Mouse (Mus musculus) heart, postnatal 10 days (tissue): ENCODE data around the gene Irgq. TPM values are rescaled to one million over a fixed set of nuclear protein-coding genes. Genes with fewer than 3 reads are reported as not detected.
"Not testable (repeated sequence)": the region's sequence is repeated elsewhere in the genome, so short reads cannot be mapped to it uniquely, and the experiment has no call there.

Source experiments
- DNase-seq, 2 experiments: peaks; one replicate each; pipeline ENCODE4 v3.0.0; 2021
- intact Hi-C: fragments of 180-260 bp; cut with DNase I; formaldehyde crosslinking; loops from one replicate; pipeline ENCODE4 v1.15.1; 2025
- total RNA-seq, 2 experiments: library from RNA; stranded (reverse); gene quantifications; 2 replicates each; pipeline ENCODE4 v1.2.3; 2021

Gene Irgq
- 10 to 100 TPM; 18.3 to 20.1 TPM for total RNA-seq

DNA sequence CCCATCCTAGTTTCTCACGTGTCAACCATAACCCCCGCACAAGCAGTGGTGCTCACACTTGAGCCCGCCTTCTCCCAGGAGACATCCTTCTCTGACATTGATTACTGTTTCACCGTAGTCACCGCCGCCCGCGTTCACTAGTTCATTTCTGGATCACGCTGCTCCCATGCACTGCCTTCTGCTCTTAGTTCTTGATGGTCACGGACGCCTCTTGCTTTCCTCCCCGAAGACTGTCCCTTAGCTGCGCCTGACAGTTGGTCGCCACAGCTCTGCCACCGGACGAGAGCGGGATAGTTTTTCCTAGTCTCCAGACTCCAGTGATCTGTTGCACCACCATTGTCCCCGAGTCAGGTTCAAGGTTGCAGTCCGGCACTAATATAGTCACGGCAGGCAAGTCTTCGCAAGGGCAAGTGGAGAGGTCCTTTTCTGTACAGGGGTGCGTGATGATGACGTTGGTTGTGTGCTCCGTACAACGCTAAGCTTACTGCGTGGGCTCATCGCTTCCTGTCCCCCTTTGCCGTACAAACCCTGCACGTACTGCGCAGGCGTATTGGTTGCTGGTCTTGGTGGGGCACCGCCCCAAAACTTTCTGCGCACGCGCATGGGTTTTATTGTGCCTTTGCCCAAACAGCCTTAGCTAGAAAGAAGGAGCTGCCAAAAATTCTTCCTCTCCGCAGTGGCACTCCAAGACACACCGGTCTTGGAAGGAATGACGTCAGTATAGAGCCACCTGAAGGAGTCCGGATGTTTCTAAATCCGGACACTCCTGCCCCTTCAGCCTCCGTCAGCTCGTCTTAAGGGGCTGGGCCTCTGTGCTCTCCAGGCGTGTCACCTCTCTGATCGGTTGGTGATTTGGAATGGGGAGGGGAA is at the start of gene Irgq:
Gene Irgq, plus strand, starts transcription at position 628 of the 870 bp plus-strand sequence.
- intact Hi-C loops, result loop anchor here (2.0 to 5.0 kb wide), 2 partner anchors 23 to 132 kb away; partner anchors contain the start of gene Zfp428
- DNase-seq, result peak; percentile 99

DNA sequence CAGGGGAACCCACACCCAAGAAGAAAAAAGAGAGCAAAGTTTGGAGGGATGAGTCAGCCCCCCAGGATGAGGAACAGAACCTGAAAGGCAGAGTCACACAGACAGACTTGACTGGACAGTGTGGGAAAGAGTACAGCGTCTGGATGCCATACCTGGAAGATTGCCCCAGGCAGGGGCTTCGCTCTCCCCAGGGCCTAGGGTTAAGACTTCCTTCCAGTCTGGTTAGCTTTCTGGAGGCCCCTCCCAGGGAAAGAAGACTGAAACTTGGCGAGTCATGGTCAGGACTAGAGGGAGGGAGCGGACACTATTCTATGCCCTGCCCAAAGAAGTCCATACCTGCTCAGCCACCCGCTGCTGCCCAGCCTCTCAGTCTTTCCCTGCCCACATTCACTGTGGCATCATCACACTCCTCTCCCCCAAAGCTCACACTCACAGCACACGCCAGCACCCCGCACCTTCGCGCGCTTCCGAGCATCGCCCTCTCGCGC is 49.5 kb upstream of the Irgq start:
- no peak for DNase-seq
- intact Hi-C loops, result no loop called here

DNA sequence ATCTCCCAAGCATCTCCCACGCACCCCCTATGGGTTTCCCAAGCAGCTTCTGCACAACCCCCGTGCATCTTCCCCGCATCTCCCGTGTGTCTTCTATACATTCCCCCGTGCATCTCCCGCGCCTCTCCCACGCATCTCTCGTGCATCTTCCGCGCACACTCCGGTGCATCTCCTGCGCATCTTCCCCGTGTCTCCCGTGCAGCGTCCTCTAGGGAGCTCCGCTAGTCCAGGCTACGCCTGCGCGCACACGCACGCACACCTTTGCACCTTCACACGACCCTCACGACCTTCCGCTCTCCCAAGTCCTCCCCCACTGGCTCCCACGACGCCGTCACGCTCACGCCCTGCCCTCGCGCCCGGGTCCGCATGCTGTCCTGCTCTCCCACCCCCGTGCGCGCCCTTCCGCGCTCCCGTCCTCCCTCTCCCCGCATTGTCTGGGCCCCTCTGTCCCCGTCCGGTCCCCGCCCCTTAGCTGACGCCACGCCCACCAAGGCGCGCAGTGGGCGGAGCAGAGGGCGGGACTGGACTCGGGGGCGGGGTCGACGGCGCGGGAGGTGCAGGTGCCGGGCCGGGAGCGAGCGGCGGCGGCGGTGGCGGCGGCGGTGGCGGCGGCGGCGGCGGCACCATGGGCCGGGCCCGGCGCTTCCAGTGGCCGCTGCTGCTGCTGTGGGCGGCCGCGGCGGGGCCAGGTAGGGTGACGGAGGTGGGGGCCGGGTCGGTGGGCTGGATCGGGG is 48.8 kb upstream of the Irgq start, which contains the start of gene Cadm4:
Gene Cadm4, plus strand, starts transcription at position 550 of the 734 bp plus-strand sequence.
- DNase-seq, result peak; percentile 84 to 87
- intact Hi-C loops, result no loop called here

DNA sequence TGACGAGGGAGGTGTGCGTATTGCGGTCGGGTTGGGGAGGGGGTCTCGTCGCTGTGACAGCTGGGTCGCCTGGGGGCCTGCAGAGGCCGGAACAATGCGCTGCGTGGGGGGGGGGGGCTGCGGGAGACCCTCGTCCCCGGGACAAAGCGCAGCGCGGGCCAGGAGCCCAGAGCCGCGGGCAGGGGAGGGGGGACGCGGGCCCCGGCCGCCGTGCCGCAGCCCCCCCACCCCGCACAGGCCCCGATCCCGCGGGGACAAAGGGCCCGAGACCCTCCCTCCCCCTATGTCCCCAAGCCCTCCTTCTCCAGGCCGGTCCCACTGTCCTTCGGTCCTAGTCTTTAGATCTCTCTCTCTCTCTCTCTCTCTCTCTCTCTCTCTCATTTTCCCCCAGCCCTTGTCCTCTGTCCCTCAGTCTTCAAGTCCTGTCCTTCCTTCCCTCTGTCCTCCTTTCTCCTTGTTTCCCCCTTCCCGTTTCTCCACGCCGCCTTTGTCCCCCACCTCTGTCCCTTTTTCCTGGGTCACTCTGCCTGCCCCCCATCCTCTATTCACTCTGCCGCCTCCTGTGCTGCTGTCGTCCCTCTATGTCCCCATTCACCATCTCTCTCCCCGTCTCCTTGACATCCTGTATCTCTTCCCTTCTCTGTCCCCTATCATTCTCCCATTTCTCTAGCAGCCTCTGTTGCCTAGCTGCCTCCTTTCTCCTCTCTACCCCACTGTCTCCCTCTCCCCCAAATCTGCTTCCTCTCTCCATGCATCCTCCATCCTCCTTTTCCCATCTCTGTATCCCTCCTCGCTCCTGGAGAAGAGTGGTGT is 48.1 kb upstream of the Irgq start:
- no peak for DNase-seq
- intact Hi-C loops, result no loop called here

DNA sequence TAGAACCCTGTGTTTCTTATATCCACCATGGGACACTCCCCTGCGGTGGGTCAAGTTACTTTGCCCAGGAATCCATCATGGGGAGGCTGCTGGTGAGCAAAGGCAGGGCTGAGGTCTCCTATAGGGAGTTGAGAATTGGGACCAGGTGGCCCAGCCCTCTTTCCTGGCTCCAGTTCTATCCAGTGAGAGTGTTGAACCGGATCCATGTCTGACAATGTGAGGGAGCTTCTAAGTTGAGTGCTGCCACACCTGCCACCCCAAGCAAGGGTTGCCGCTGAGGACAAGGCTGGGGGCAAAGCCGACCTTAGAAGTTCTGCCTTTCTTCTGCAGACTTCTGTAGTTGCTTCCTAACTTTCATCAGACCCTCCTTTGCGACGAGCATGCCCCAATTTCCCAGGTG is 47.2 kb upstream of the Irgq start:
- intact Hi-C loops, DNase-seq: not testable (repeated sequence)

DNA sequence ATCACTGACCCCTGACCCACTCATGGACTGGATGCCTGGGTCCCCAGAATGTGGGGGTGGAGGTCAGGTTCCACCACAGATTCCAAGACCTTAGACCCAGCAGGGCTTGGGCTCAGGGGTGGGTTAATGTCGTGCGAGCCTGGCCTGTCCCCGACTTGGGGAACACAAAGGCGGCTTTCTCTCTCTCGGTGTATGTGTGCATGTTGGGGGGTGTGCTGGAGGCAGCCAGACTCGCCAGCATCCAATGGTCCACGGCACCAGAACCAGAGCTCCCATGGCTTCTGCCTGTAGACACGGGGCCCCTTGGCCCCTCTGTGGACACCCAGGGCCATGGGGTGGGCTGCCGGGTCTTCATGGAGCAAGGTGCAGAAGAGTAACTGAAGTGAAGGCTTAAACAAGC is 45.0 kb upstream of the Irgq start:
- DNase-seq, result no peak
- intact Hi-C loops, result no loop called here

DNA sequence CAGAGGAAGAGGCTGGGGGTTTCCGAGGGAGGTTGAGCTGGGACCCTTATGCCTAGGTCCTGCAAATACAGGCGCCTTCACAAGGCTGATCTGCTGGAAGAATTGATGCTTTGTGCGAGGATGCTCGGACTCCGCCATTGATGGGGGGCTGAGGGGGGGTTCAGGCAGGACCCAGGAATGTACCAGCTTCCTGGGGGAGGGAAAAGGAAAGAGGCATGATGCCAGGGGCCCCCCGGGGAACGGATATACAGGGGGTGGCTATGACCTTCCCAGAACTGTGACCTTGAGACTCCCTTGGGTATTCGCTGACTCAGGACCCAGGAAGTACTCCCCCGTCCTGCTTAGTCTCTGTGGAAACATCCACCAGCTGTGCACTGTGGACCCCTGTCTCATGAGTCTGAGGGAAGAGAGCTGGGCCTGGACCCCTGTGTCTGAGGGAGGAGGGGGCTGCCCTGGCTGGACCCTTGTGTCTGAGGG is 43.8 kb upstream of the Irgq start:
- intact Hi-C loops, result loop anchor here (2.0 kb wide), 1 partner anchor 20 kb away; the partner anchor contains the start of gene Zfp428
- DNase-seq, result no peak

DNA sequence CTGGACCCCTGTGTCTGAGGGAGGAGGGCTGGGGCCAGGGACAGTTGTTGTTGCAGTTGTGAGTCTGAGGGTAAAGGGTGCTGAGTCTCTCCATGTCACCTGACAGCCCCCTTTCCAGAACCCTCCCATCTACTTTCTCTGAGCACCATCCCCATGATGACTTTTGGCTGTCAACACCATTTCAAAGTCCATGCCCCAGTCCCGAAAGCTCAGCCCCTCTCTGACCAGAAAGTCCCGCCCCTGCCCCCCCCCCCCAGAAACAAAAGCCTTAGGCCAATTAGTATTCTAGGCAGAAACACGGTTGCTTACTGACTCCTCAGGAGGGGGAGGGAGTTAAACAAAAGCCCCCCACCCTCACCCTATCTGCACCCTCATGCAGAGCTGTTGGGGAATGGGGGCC is 43.1 kb upstream of the Irgq start:
- intact Hi-C loops, result loop anchor here (2.0 kb wide), 1 partner anchor 19 kb away; the partner anchor contains the start of gene Zfp428
- no peak for DNase-seq

DNA sequence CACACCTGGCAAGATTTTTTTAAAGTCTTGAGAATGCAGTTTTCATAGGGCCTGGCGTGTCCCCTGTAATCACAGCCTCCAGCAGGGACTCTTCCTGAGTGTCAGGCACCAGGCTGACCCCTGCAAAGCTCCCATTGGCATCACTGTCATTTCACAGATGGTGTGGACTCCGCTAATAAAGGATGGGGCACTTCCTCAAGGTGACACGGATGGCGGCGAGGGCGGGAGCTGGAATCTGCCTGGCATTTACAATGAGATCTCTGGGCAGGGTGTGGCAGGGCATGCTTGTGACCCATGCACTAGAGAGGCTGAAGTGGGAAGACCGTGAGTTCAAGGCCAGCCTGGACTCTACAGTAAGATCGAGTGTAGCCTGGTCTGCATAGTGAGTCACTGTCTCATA is 42.2 kb upstream of the Irgq start:
- DNase-seq, result no peak
- intact Hi-C loops, result no loop called here

DNA sequence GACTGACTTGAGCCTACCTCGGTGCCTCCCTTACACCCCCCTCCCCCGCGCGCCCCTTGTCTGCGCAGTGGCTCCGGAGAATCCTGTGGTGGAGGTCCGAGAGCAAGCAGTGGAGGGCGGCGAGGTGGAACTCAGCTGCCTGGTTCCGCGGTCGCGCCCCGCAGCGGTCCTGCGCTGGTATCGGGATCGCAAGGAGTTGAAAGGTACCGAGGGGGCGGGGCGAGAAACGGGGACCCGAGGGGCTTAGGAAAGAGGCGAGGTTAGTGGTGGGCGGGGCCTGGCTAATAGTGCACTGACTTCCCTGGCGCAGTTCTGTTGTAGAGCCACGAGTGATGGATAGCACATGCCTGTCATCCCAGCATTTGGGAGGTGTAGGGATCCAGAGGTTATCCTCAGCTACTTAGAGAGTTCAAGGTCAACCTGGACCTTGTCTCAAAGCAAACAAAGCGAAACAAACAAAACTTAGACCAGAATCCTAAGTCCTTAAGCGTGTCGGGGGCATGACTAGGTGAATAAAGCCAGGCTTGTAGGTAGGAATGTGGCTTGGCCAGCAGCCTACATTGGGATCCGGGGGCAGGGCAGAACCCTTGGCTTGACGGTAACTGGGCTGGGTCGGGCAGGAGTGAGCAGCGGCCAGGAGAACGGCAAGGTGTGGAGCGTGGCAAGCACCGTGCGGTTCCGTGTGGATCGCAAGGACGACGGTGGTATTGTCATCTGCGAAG is 30.5 kb upstream of the Irgq start:
- intact Hi-C loops, result no loop called here
- DNase-seq, result no peak

DNA sequence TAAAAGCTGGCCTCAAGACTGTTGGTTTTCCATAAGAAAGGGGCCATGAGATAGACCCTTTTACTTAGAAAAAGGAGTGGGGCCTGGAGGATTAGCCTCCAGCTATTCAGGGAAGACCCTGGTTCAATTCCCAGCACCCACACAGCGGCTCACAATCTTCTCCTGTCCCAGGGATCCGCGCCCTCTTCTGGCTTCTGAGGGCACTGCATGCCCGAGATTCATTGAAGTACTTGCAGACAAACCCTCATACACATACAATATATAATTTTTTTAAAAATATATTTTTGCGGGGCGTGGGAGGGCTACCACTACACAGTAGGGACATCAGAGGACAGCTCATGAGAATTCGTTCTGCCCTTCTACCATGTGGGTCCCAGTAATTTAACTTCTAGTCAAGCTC is 29.6 kb upstream of the Irgq start:
- DNase-seq, result peak in 1 of 2 experiments; percentile 43
- intact Hi-C loops, result no loop called here

DNA sequence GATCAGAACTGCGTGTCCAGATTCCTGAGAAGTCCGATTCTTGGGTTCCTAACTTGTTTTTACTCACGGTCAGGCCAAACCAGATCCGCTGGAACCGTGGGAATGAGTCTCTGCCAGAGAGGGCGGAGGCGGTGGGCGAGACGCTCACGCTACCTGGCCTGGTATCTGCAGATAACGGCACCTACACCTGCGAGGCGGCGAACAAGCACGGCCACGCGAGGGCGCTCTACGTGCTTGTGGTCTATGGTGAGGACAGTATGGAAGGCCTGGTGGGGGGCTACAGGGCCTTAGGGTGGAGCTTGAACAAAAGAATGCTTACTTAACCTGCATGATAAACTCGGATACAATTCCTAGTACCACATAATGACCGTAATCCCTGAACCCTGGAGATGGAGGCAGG is 29.0 kb upstream of the Irgq start:
- intact Hi-C loops, result no loop called here
- peak in 1 of 2 experiments; percentile 32 for DNase-seq

DNA sequence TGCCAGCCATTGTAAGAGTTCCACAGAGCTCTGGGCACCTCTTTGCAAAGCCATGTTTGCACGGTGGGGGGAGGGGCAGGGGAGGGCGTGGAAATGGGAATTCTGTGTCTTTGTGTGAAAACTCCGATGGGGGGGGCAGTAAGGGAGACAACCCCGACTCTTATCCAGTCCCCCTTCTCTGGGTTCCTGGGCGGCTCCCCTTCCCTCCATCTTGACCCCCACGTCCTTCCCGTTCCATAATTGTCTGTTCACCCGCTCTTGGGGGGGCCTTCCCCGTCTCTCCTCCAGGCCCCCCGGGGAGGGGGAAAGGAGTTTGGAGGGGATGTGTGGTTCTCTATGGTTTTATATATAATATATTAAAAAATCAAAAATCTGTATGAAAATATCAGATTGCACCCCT is 26.5 kb upstream of the Irgq start:
- intact Hi-C loops, result no loop called here
- no peak for DNase-seq

DNA sequence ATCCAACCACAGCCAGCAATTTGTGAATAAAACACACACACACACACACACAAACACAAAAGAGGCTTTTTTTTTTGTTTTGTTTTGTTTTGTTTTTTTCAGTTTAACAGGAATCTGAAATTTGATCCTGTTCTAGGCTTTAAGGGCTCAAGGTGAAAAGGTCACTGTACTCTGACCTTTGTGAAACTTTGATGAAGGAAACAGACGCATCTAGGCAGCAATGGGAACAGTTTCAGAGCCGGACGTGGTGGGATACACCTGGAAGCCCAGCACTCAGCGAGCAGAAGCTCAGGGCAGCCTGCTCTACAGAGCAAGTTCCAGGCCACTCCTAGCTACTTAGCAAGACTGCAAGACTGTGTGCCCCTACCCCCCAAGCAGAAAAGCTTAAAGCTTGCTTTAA is 25.6 kb upstream of the Irgq start:
- DNase-seq, result no peak
- intact Hi-C loops, result no loop called here

DNA sequence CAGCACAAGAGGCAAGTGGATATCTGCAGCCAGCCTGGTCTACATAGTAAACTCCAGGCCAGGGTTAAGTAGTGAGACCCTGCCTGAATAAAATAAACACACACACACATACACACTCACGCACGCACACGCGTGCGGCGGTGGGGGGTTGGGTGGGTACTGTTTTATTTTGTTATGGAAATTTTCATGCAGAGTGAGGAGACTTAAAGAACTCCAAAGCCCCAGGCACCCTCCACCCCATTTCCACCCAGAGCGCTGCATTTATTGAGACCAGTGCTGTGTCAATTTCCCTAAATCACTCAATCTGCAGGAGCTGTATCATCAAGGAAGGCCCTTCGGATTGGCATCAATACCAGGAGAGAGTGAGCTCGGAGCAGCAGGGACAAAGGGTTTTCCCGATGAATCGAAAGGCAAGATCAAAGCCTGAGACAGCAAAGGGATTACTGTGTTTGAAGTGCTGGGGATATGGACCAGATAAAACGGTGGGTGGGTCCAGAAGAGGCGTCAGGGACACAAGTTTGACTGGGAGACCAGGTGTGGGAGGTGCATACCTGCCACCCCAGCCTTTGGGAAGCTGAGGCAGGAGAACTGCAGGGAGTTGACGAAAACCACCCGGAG is 24.9 kb upstream of the Irgq start:
- DNase-seq, result no peak
- intact Hi-C loops, result loop anchor here (2.0 kb wide), 2 partner anchors 19 to 25 kb away; partner anchors contain the start of gene Irgq

DNA sequence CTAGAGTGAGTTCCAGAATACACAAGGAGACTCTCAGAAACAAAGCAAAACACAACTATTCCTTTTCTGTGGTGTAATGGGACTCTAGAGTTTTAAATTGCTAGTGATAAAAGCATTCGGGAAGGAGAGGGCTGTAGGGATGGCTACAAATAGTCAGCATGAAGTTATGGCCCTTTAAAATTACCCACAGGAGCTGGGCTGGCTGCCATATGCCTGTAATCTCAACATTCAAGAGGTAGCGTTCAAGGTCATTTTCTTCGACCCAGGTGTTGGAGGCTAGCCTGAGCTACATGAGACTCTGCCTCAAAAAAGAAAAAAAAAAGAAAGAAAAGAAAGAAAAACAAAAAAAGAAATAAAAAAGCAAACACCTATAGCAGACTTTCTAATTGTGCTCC is 24.4 kb upstream of the Irgq start:
- peak; percentile 52 to 63 for DNase-seq
- intact Hi-C loops, result loop anchor here (2.0 kb wide), 2 partner anchors 19 to 25 kb away; partner anchors contain the start of gene Irgq

DNA sequence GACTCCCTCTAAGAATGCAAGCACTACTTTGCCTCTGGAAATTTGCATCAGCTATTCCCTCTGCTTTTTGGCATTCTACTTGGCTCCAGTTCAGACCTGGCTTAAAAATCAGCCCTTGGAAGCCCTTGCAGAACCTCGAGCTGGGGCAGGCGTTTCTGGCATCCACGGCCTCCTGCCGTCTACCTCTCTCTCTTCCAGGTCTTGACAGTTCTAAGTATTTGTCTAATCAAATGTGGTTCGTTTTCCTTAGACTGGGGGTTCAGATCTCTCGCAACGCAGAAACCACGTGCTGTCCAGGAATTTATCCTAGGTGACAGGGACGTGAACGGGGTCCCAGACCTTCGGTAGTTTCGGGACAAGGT is 24.0 kb upstream of the Irgq start:
- intact Hi-C loops, result loop anchor here (2.0 kb wide), 2 partner anchors 20 to 24 kb away; partner anchors contain the start of gene Irgq
- peak; percentile 77 to 84 for DNase-seq

DNA sequence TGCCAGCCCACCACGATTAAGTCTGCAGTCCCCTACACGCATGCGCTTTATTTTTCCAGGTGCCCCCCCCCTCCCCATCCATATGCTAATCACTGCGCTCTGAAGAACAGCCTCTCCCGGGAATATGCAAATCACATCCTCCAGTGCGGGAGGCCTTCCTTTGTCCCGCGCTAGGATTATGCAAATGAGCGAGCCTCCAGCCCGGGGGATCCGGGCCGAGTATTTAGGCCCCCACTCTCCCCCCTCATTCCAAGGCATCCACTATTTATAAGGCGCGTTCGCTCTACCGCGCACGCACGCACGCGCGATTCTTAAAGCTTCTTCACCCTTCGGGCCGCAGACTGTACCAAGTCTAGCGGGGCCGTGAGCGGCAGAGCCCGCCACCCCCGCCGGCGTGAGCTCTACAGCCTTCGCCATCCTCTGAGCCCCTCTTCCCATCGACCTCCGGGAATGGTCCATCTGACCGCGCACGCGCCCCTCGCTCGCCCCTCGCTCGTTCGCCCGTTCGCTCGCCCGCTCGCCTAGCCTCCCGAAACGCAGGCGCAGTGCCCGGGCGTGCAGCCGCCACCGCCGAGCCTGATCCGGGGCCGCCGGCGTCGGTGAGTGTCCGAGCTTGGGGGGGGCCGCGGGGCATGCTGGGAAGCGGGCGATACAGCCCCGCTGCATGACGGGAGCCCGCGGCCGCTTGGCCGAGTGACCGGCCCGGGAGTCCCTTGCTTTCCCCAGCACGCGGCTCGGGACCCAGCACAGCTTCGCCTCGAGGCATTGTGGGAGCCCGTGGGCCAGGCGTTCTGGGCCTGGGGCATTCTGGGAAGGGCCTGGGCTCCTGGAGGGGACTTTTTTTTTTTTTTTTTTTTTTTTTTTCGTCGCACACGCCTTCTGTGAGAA is 23.4 kb upstream of the Irgq start, which contains the start of gene Zfp428:
Gene Zfp428, plus strand, starts transcription at position 169 of the 888 bp plus-strand sequence.
- peak; percentile 90 to 92 for DNase-seq
- intact Hi-C loops, result loop anchor here (2.0 kb wide), 2 partner anchors 20 to 24 kb away; partner anchors contain the start of gene Irgq
